Comparison of ENCODE assay signal across 11 mouse cellular contexts in genomic region chr9:31203571-31204210, GRCm38 (mm10). TPM values are rescaled to one million over a fixed set of nuclear protein-coding genes. Genes with fewer than 3 reads are reported as not detected.
A peak's percentile ranks its signal among the peaks of the same experiment; 100 is the strongest.
DNase-seq lines count a peak whose midpoint lies in the region; ATAC-seq and TF ChIP-seq lines count a peak whose summit lies in the region.
"Had no signal": no experiment of that assay in that cellular context is flagged by ENCODE, and none has a peak within 500 bp of the region (broad histone marks: within the 10 kb centered on the region; RNA-seq: fewer than 3 reads in every experiment).

No protein-coding gene starts in this region.

- POLR2A ChIA-PET in Patski (lab: Charles Lee): interaction anchor here (0.6 to 0.9 kb wide), 4 partner anchors 20 to 596 kb away, joined by 3 to 5 read pairs (median 4); partner anchors contain the start of gene Prdm10

- no peak for ATAC-seq in forebrain, embryonic 16.5 days
- ATAC-seq in Patski: peak; percentile 89
- ATAC-seq in forebrain, embryonic 14.5 days: no peak

- H3K4me2 ChIP-seq in forebrain, embryonic 16.5 days (ENCODE audit: low read length): no peak overlapping the region
- no peak overlapping the region for H3K4me2 ChIP-seq in forebrain, embryonic 14.5 days (ENCODE audit: low read length)

- H3K9ac ChIP-seq in forebrain, embryonic 16.5 days (replicated peaks; ENCODE audit: low read depth, low read length): no peak overlapping the region
- H3K9ac ChIP-seq in forebrain, embryonic 14.5 days (ENCODE audit: low read length): no peak overlapping the region

- in situ Hi-C loops in Patski (cut with MboI; ENCODE audit: low pct_unique_long_range_greater_than_20kb): no loop called here

- H3K4me1 ChIP-seq in forebrain, embryonic 10.5 days: peaks cover 22% of the 10 kb centered on the region
- peaks cover 7% of the 10 kb centered on the region; the same call in 1 of the 2 replicates for H3K4me1 ChIP-seq in forebrain, embryonic 16.5 days (replicated peaks; ENCODE audit: control insufficient read depth, insufficient read depth, low read length)
- no peaks in the 10 kb centered on the region for H3K4me1 ChIP-seq in forebrain, embryonic 14.5 days (ENCODE audit: control insufficient read depth, insufficient read depth, low read length)

- CTCF ChIA-PET in Patski (lab: Charles Lee): interaction anchor here (1.6 to 2.4 kb wide), 4 partner anchors 24 to 59 kb away, joined by 3 to 7 read pairs (median 6); no protein-coding TSS in a partner anchor

- no peak for DNase-seq in forebrain, embryonic 10.5 days (ENCODE audit: extremely low spot score, low spot score)
- DNase-seq in layer of hippocampus, adult 18-20 months (ENCODE audit: low spot score in 2 of 2): peak; percentile 16 to 71
- no peak for DNase-seq in layer of hippocampus, postnatal 10 days (ENCODE audit: low spot score in 2 of 2)
- peak; percentile 64 for DNase-seq in Patski (ENCODE audit: low read depth, low spot score)
- peak; percentile 21 for DNase-seq in layer of hippocampus, adult 9-10 months (ENCODE audit: low spot score)
- DNase-seq in natural killer cell, adult 2 months (ENCODE audit: low spot score in 2 of 2): no peak
- DNase-seq in forebrain, embryonic 14.5 days (ENCODE audit: low spot score): no peak
- DNase-seq: cerebellum, adult 9-11 months; kidney, adult 18-20 months had no signal

- peaks cover 8% of the 10 kb centered on the region for H3K36me3 ChIP-seq in forebrain, embryonic 10.5 days (replicated peaks)
- no peaks in the 10 kb centered on the region for H3K36me3 ChIP-seq in forebrain, embryonic 16.5 days (ENCODE audit: control insufficient read depth, insufficient read depth)
- H3K36me3 ChIP-seq in forebrain, embryonic 14.5 days (ENCODE audit: control insufficient read depth, insufficient read depth, low read length): no peaks in the 10 kb centered on the region

- 90% methylated on average over 16 of the region's 16 CpGs for WGBS in forebrain, embryonic 10.5 days
- 73% methylated on average over 16 of the region's 16 CpGs for WGBS in forebrain, embryonic 16.5 days
- 75% methylated on average over 16 of the region's 16 CpGs for whole genome bisulfite sequencing in forebrain, embryonic 14.5 days

- H3K9me3 ChIP-seq in forebrain, embryonic 10.5 days: no peaks in the 10 kb centered on the region
- H3K9me3 ChIP-seq in forebrain, embryonic 16.5 days (ENCODE audit: control insufficient read depth, low read length): no peaks in the 10 kb centered on the region
- no peaks in the 10 kb centered on the region for H3K9me3 ChIP-seq in forebrain, embryonic 14.5 days (replicated peaks; ENCODE audit: control insufficient read depth, low read length)

- 0 out of 2 replicates have a peak overlapping the region, but pooled peaks have one; percentile 25 for H3K27ac ChIP-seq in forebrain, embryonic 10.5 days
- no peak overlapping the region; the same call in 1 of the 2 replicates for H3K27ac ChIP-seq in forebrain, embryonic 16.5 days (ENCODE audit: low read length)
- no peak overlapping the region for H3K27ac ChIP-seq in forebrain, embryonic 14.5 days (ENCODE audit: low read depth, low read length)

- H3K4me3 ChIP-seq in forebrain, embryonic 10.5 days: no peak overlapping the region
- no peak overlapping the region for H3K4me3 ChIP-seq in forebrain, embryonic 16.5 days (replicated peaks; ENCODE audit: low read length)
- no peak overlapping the region for H3K4me3 ChIP-seq in forebrain, embryonic 14.5 days (ENCODE audit: low read depth, low read length)

- H3K27me3 ChIP-seq in forebrain, embryonic 10.5 days (ENCODE audit: poor library complexity, severe bottlenecking): no peaks in the 10 kb centered on the region
- no peaks in the 10 kb centered on the region for H3K27me3 ChIP-seq in forebrain, embryonic 16.5 days (replicated peaks; ENCODE audit: control insufficient read depth, insufficient read depth, low read length)
- no peaks in the 10 kb centered on the region for H3K27me3 ChIP-seq in Patski
- H3K27me3 ChIP-seq in forebrain, embryonic 14.5 days (replicated peaks; ENCODE audit: control insufficient read depth, insufficient read depth, low read length): no peaks in the 10 kb centered on the region
- H3K27me3 ChIP-seq: CH12.LX had no signal

- peak; percentile 12 for TF ChIP-seq CTCF in Patski (IDR thresholded peaks at IDR 0.05)

RNA-seq across cellular contexts. Expression of gene Aplp2, which starts 7.9 kb away (rescaled TPM):
- 206 and 216 TPM in 2 replicates for polyA plus RNA-seq in forebrain, embryonic 10.5 days (2016; fragmentation: Nextera tagmentation; extraction: Ambion mirVana)
- 275 and 276 TPM in 2 replicates for polyA plus RNA-seq in forebrain, embryonic 16.5 days (2015; fragmentation: Nextera tagmentation; extraction: Ambion mirVana)
- 100 to 1,000 TPM; 460 to 466 TPM for total RNA-seq in layer of hippocampus, adult 18-20 months (2021)
- total RNA-seq in layer of hippocampus, postnatal 10 days (2021): 100 to 1,000 TPM; 420 to 448 TPM
- polyA plus RNA-seq in Patski (2021): 755 TPM
- polyA plus RNA-seq in forebrain, embryonic 14.5 days (2014; fragmentation: Nextera tagmentation; extraction: Ambion mirVana): 208 and 237 TPM in 2 replicates

Comparison
In these comparisons a context has a peak if more than half of its experiments do, and no peak if none do; other contexts are left out.
1. DNase-seq: peak in layer of hippocampus, adult 18-20 months (2 of 2), Patski (single experiment) and layer of hippocampus, adult 9-10 months (single experiment); none in forebrain, embryonic 10.5 days (single experiment), layer of hippocampus, postnatal 10 days (0 of 2), natural killer cell, adult 2 months (0 of 2) and forebrain, embryonic 14.5 days (single experiment).